Mouse (Mus musculus) G1E (cell line): Measurements from ENCODE around the gene P4ha1.

Experiments used
- CTCF ChIP-seq: IDR thresholded peaks from 2 replicates; pipeline ENCODE4 v1.5.1; 2012; ENCODE audit warnings: low read depth, low read length, inconsistent platforms, mixed read lengths
- GATA1 ChIP-seq: IDR thresholded peaks from 2 replicates; pipeline ENCODE4 v1.6.1; 2012; ENCODE audit warnings: borderline replicate concordance, low read length, inconsistent platforms, mixed read lengths
- GATA2 ChIP-seq: IDR thresholded peaks from 2 replicates; pipeline ENCODE4 v1.6.1; 2012; ENCODE audit warnings: low read depth, low read length, inconsistent platforms, borderline replicate concordance
- POLR2AphosphoS5 ChIP-seq: IDR thresholded peaks from 2 replicates; pipeline ENCODE4 v1.6.1; 2012; ENCODE audit warnings: low read depth, low read length, inconsistent platforms; ENCODE audit not compliant: insufficient replicate concordance
- TAL1 ChIP-seq: conservative IDR thresholded peaks from 2 replicates; pipeline ENCODE4 v1.6.1; 2012; ENCODE audit warnings: low read depth, low read length, inconsistent platforms, mixed read lengths

DNA sequence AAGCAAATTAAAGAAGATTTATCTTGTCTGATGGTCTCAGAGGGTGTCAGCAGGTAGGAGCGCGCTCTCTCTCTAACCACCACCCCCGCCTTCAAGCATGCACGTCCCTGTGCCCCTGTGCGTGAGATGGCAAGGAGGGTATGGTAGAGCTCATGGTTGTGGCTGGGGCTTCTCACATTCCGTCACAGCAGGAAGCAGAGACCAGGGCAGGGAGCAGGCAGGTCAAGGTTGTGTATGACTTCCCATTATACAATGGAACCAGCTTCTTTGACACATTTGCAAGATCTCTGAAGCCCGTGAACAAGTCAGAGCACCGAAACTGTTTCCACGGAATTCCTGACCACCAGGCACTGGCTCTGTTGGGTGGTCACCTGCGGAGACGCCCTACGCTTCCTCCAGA lies 87.2 kb downstream of the P4ha1 start:
- TF ChIP-seq CTCF (no peak), GATA1 (no peak), TAL1 (no peak), GATA2 (no peak), POLR2AphosphoS5 (no peak)
